Mouse (Mus musculus) limb, embryonic 14.5 days (tissue): ENCODE measurements at regions not wholly inside any gene's neighbourhood (a gene's known extent, or its start where the extent isn't known, plus 50 kb on each side); places are given as distances from the start of the nearest gene placed in this dataset.
"Not testable (repeated sequence)": the region's sequence is repeated elsewhere in the genome, so short reads cannot be mapped to it uniquely, and the experiment has no call there.

Experiments used
- ATAC-seq: fragments of 200-750 bp; cut with Nextera tagmentation; 2 replicates; pipeline ENCODE4 v1.8.0; 2017; ENCODE audit warnings: low read depth, moderate number of reproducible peaks, moderate TSS enrichment; ENCODE audit not compliant: low FRiP score
- DNase-seq: peaks from one replicate; pipeline ENCODE4 v3.0.0-alpha.2; 2015; ENCODE audit warnings: low spot score
- H3K27ac ChIP-seq: fragments of 300-500 bp; sonication (generic); replicated peaks from 2 replicates; pipeline ENCODE4 v1.5.1; 2014; ENCODE audit warnings: low read depth, mild to moderate bottlenecking, low read length, moderate library complexity, mixed read lengths
- H3K27me3 ChIP-seq: fragments of 300-500 bp; sonication (generic); 2 replicates; pipeline ENCODE4 v1.6.1; 2014; ENCODE audit warnings: low read length, mixed read lengths; ENCODE audit not compliant: control insufficient read depth, insufficient read depth
- H3K36me3 ChIP-seq: fragments of 300-500 bp; sonication (generic); 2 replicates; pipeline ENCODE4 v1.6.1; 2014; ENCODE audit warnings: mild to moderate bottlenecking, low read length, moderate library complexity, mixed read lengths; ENCODE audit not compliant: control insufficient read depth, insufficient read depth
- H3K4me1 ChIP-seq: fragments of 300-500 bp; sonication (generic); 2 replicates; pipeline ENCODE4 v1.6.1; 2014; ENCODE audit warnings: antibody characterized with exemption, low read length, mixed read lengths; ENCODE audit not compliant: control insufficient read depth, insufficient read depth
- H3K4me2 ChIP-seq: fragments of 300-500 bp; sonication (generic); replicated peaks from 2 replicates; pipeline ENCODE4 v1.6.1; 2014; ENCODE audit warnings: low read depth, mild to moderate bottlenecking, low read length, moderate library complexity; ENCODE audit not compliant: severe bottlenecking
- H3K4me3 ChIP-seq: fragments of 300-500 bp; sonication (generic); replicated peaks from 2 replicates; pipeline ENCODE4 v1.5.1; 2014; ENCODE audit warnings: low read length
- H3K9ac ChIP-seq: fragments of 300-500 bp; sonication (generic); 2 replicates; pipeline ENCODE4 v1.6.1; 2014; ENCODE audit warnings: mild to moderate bottlenecking, low read depth, low read length, moderate library complexity; ENCODE audit not compliant: severe bottlenecking
- H3K9me3 ChIP-seq: fragments of 300-500 bp; sonication (generic); 2 replicates; pipeline ENCODE4 v1.6.1; 2016; ENCODE audit warnings: low read length; ENCODE audit not compliant: control insufficient read depth
- POLR2A ChIP-seq: fragments of 200-500 bp; IDR thresholded peaks from 2 replicates; pipeline ENCODE4 v1.8.0; 2012; ENCODE audit warnings: inconsistent platforms, mild to moderate bottlenecking, moderate library complexity, borderline replicate concordance; ENCODE audit not compliant: insufficient read depth, insufficient read length; ENCODE audit errors: extremely low read depth
- WGBS: fragments of 180-500 bp; shearing (Covaris S2); extraction: QIAGEN DNeasy Blood & Tissue Kit; methylation state at CpG from one replicate; pipeline ENCODE4 v1.1.7; 2014; 5-methylcytosine and 5-hydroxymethylcytosine counted together

GRCm38 (mm10) chr10:25633058-25633614, 97.1 kb upstream of the Smlr1 start:
- no peak for TF ChIP-seq POLR2A
- Histone ChIP-seq H3K4me1 (no peaks in the 10 kb centered on the region), H3K27ac (no peak overlapping the region), H3K36me3 (no peaks in the 10 kb centered on the region), H3K4me3 (no peak overlapping the region), H3K27me3 (no peaks in the 10 kb centered on the region), H3K4me2 (no peak overlapping the region), H3K9me3 (no peaks in the 10 kb centered on the region), H3K9ac (no peak overlapping the region)
- 28% methylated on average over 4 of the region's 4 CpGs for WGBS
- peak; percentile 12 for DNase-seq
- no peak for ATAC-seq

GRCm38 (mm10) chr10:25632306-25632705, 96.2 kb upstream of the Smlr1 start:
- Histone ChIP-seq H3K9me3 (no peaks in the 10 kb centered on the region), H3K36me3 (no peaks in the 10 kb centered on the region), H3K4me1 (no peaks in the 10 kb centered on the region), H3K27me3 (no peaks in the 10 kb centered on the region), H3K4me3 (no peak overlapping the region), H3K9ac (no peak overlapping the region), H3K27ac (no peak overlapping the region), H3K4me2 (no peak overlapping the region)
- DNase-seq: no peak
- 78% methylated on average over 7 of the region's 7 CpGs for WGBS
- no peak for TF ChIP-seq POLR2A
- ATAC-seq: no peak

- Histone ChIP-seq H3K9me3 (no peaks in the 10 kb centered on the region), H3K27me3 (no peaks in the 10 kb centered on the region), H3K9ac (no peak overlapping the region), H3K4me2 (no peak overlapping the region), H3K4me1 (0 out of 2 replicates have a peak, but pooled peaks cover 5% of the 10 kb centered on the region), H3K4me3 (no peak overlapping the region), H3K36me3 (no peaks in the 10 kb centered on the region), H3K27ac (no peak overlapping the region)
- 72% methylated on average over 5 of the region's 5 CpGs for WGBS
- DNase-seq (no peak), ATAC-seq (no peak)
- TF ChIP-seq POLR2A: no peak
Measured at GRCm38 (mm10) chr10:25622585-25622984, 86.5 kb upstream of the Smlr1 start.

- not testable (repeated sequence) for H3K4me2 ChIP-seq, H3K27ac ChIP-seq, H3K36me3 ChIP-seq, H3K4me1 ChIP-seq, DNase-seq, H3K27me3 ChIP-seq, H3K9ac ChIP-seq, H3K9me3 ChIP-seq, H3K4me3 ChIP-seq
- 35% methylated on average over 1 of the region's 1 CpGs for WGBS
- ATAC-seq: 0 out of 2 replicates have a peak, but pooled peaks have one; percentile 30
Measured at GRCm38 (mm10) chr10:25621747-25622134, 85.7 kb upstream of the Smlr1 start.

- Histone ChIP-seq H3K4me1 (0 out of 2 replicates have a peak, but pooled peaks cover 5% of the 10 kb centered on the region), H3K27ac (no peak overlapping the region; the same call in 1 of the 2 replicates), H3K36me3 (no peaks in the 10 kb centered on the region), H3K9me3 (no peaks in the 10 kb centered on the region), H3K9ac (no peak overlapping the region), H3K27me3 (no peaks in the 10 kb centered on the region), H3K4me2 (no peak overlapping the region), H3K4me3 (no peak overlapping the region)
- ATAC-seq (peak; percentile 83), DNase-seq (peak; percentile 57)
- no peak for TF ChIP-seq POLR2A
- 41% methylated on average over 10 of the region's 10 CpGs for WGBS
Measured at GRCm38 (mm10) chr10:25620939-25621746, 85.1 kb upstream of the Smlr1 start.
